Mouse (Mus musculus): ENCODE data around the gene Gm48551. TPM values are rescaled to one million over a fixed set of nuclear protein-coding genes. Genes with fewer than 3 reads are reported as not detected.
A peak's percentile ranks its signal among the peaks of the same experiment; 100 is the strongest.

Gene Gm48551
- polyA plus RNA-seq, 1 experiment from 2014 or later, result 1.9 TPM

GRCm38 (mm10) chr10:81379183-81379553 lies 5.1 kb upstream of the Gm48551 start:
- Histone ChIP-seq H3K4me1 (replicated peaks; ENCODE audit: insufficient read depth, low read length) (peaks cover 12% of the 10 kb centered on the region), H3K9me3 (replicated peaks; ENCODE audit: low read length) (no peaks in the 10 kb centered on the region), H3K27ac (0 out of 2 replicates have a peak overlapping the region, but pooled peaks have one; percentile 54), H3K9ac (ENCODE audit: low read depth, low read length) (peak overlapping the region; percentile 40; the same call in 1 of the 2 replicates), H3K4me3 (replicated peaks; ENCODE audit: low read depth, low read length) (peak overlapping the region; percentile 77), H3K4me2 (ENCODE audit: low read length) (peak overlapping the region; percentile 64), H3K27me3 (ENCODE audit: insufficient read depth, low read length) (no peaks in the 10 kb centered on the region), H3K36me3 (ENCODE audit: insufficient read depth, low read length) (peaks cover 4% of the 10 kb centered on the region; the same call in 1 of the 2 replicates)
- 55% methylated on average over 3 of the region's 3 CpGs for WGBS
- TF ChIP-seq CTCF (IDR thresholded peaks at IDR 0.05; ENCODE audit: low read depth), result no peak
- ATAC-seq (replicated peaks; ENCODE audit: low FRiP score, low read depth) (no peak), DNase-seq (ENCODE audit: low spot score) (no peak)

DNA sequence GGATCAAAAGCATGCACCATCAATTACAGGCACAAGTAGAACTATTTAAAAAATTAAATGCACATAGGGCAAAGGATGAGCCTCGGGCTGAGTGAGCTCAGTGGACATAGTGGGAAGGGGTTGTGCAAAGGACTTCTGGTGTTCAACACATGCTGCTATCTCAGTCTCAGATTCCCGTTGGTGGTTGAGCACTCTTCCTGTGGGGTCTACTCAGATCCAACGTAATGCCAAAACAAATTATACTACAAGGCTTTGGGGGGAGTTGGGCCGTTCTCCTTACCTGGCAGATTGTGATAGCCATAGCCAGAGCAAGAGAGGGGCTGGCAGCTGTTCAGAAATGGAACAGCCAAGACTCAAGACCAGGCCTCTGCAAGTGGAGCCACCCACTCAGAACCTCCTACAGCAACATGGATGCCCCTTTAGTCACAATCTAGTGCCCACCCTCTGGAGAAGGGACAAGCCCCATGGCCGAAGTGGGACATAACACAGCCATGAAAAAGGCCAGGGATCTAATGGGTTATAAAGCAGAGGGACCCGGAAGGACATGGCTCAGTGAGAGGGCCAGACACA lies 4.4 kb upstream of the Gm48551 start:
- no peak overlapping the region for H3K4me2 ChIP-seq (ENCODE audit: low read length)
- no peaks in the 10 kb centered on the region for H3K9me3 ChIP-seq (replicated peaks; ENCODE audit: low read length)
- H3K9ac ChIP-seq (ENCODE audit: low read depth, low read length), result no peak overlapping the region
- peaks cover 13% of the 10 kb centered on the region for H3K4me1 ChIP-seq (replicated peaks; ENCODE audit: insufficient read depth, low read length)
- ATAC-seq (replicated peaks; ENCODE audit: low FRiP score, low read depth) (no peak), DNase-seq (ENCODE audit: low spot score) (no peak)
- no peak for TF ChIP-seq CTCF (IDR thresholded peaks at IDR 0.05; ENCODE audit: low read depth)
- H3K4me3 ChIP-seq (replicated peaks; ENCODE audit: low read depth, low read length), result no peak overlapping the region
- H3K27ac ChIP-seq, result no peak overlapping the region
- WGBS, result 88% methylated on average over 6 of the region's 6 CpGs
- H3K27me3 ChIP-seq (ENCODE audit: insufficient read depth, low read length), result no peaks in the 10 kb centered on the region
- 0 out of 2 replicates have a peak, but pooled peaks cover 4% of the 10 kb centered on the region for H3K36me3 ChIP-seq (ENCODE audit: insufficient read depth, low read length)

DNA sequence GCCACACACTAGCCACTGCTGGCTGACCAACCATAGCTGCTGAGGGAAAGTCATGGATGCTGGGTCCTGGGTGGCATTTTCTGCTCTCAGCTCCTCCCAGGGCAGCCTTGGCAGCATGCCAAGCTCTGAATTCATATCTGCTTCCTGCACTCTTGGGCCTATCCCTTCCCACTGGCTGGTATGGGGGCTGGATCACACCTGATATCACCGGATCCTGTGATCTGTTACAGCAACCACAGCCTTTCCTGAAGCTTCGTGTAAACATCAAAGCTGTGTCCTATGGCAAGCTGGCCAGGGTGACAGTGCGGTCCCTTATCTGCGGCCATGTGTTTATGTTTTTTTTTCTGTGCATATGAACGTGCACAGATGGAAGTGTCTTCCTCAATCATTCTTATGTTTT lies 2.2 kb upstream of the Gm48551 start:
- TF ChIP-seq CTCF (IDR thresholded peaks at IDR 0.05; ENCODE audit: low read depth), result no peak
- H3K36me3 ChIP-seq (ENCODE audit: insufficient read depth, low read length), result 0 out of 2 replicates have a peak, but pooled peaks cover 9% of the 10 kb centered on the region
- no peaks in the 10 kb centered on the region for H3K27me3 ChIP-seq (ENCODE audit: insufficient read depth, low read length)
- H3K9me3 ChIP-seq (replicated peaks; ENCODE audit: low read length), result no peaks in the 10 kb centered on the region
- no peak overlapping the region for H3K4me2 ChIP-seq (ENCODE audit: low read length)
- H3K4me1 ChIP-seq (replicated peaks; ENCODE audit: insufficient read depth, low read length), result peaks cover 16% of the 10 kb centered on the region
- ATAC-seq (replicated peaks; ENCODE audit: low FRiP score, low read depth), result no peak
- 66% methylated on average over 5 of the region's 5 CpGs for WGBS
- H3K4me3 ChIP-seq (replicated peaks; ENCODE audit: low read depth, low read length), result no peak overlapping the region
- no peak for DNase-seq (ENCODE audit: low spot score)
- no peak overlapping the region for H3K9ac ChIP-seq (ENCODE audit: low read depth, low read length)
- H3K27ac ChIP-seq, result 0 out of 2 replicates have a peak overlapping the region, but pooled peaks have one; percentile 25

DNA sequence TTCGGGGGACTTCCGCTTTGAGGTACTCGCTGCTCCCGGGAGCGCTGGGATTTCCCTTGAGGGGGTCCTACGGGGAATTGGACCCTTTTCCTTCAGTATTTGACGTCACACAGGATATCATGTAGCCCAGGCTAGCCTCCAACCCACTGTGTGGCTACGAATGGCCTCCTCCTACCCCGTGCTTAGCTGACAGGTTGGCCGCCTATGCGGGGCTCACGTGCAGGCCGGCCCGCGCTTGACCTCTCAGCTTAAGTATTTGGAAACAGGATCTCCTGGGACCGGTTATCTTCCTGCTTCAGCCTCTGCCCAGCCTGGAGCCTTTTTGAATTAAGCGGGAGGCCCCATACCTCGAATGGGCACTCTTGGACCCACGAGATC lies 328 bp downstream of the Gm48551 start:
- peak overlapping the region; percentile 85 for H3K4me2 ChIP-seq (ENCODE audit: low read length)
- peaks cover 17% of the 10 kb centered on the region; the same call in 1 of the 2 replicates for H3K4me1 ChIP-seq (replicated peaks; ENCODE audit: insufficient read depth, low read length)
- H3K9ac ChIP-seq (ENCODE audit: low read depth, low read length), result peak overlapping the region; percentile 74
- H3K27me3 ChIP-seq (ENCODE audit: insufficient read depth, low read length), result no peaks in the 10 kb centered on the region
- H3K36me3 ChIP-seq (ENCODE audit: insufficient read depth, low read length), result peaks cover 20% of the 10 kb centered on the region; the same call in 1 of the 2 replicates
- DNase-seq (ENCODE audit: low spot score) (no peak), ATAC-seq (replicated peaks; ENCODE audit: low FRiP score, low read depth) (peak; percentile 18)
- no peak for TF ChIP-seq CTCF (IDR thresholded peaks at IDR 0.05; ENCODE audit: low read depth)
- no peaks in the 10 kb centered on the region for H3K9me3 ChIP-seq (replicated peaks; ENCODE audit: low read length)
- WGBS, result 0% methylated on average over 19 of the region's 19 CpGs
- H3K4me3 ChIP-seq (replicated peaks; ENCODE audit: low read depth, low read length), result peak overlapping the region; percentile 81
- peak overlapping the region; percentile 90 for H3K27ac ChIP-seq

DNA sequence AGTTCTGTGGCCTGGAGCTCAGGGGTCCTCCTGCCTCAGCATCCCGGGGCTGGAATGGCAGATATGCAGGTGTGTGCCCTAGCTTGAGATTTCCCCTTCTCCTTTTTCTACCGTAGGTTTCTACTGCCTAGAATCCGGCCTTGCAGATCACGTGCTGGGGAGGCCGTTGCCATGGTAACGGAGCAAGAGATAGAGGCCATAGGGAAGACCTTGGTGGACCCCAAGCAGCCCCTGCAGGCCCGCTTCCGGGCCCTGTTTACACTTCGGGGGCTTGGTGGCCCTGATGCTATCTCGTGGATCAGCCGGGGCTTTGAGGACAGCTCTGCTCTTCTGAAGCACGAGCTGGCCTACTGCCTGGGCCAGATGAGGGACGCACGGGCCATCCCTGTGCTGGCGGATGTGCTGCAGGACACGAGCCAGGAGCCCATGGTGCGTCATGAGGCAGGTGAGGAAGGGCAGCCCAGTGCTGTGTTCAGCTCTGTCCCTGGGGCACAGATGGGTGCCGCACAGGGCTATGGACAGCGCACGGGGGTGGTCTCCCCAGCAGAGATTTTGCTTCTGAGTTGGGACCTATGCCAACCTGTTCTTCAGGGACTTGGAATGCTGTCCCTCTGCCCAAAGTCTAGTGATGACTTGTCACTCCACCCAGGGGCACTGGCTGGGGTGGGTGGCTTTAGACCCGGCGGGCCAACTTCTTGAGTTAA lies 1.5 kb downstream of the Gm48551 start:
- DNase-seq (ENCODE audit: low spot score), result no peak
- WGBS, result 76% methylated on average over 22 of the region's 22 CpGs
- Histone ChIP-seq H3K4me2 (ENCODE audit: low read length) (peak overlapping the region; percentile 85), H3K4me1 (replicated peaks; ENCODE audit: insufficient read depth, low read length) (peaks cover 19% of the 10 kb centered on the region; the same call in 1 of the 2 replicates), H3K27me3 (ENCODE audit: insufficient read depth, low read length) (no peaks in the 10 kb centered on the region), H3K27ac (peak overlapping the region; percentile 90; the same call in 1 of the 2 replicates), H3K36me3 (ENCODE audit: insufficient read depth, low read length) (peaks cover 20% of the 10 kb centered on the region; the same call in 1 of the 2 replicates), H3K4me3 (replicated peaks; ENCODE audit: low read depth, low read length) (no peak overlapping the region), H3K9me3 (replicated peaks; ENCODE audit: low read length) (no peaks in the 10 kb centered on the region), H3K9ac (ENCODE audit: low read depth, low read length) (peak overlapping the region; percentile 74; the same call in 1 of the 2 replicates)
- ATAC-seq (replicated peaks; ENCODE audit: low FRiP score, low read depth), result no peak
- no peak for TF ChIP-seq CTCF (IDR thresholded peaks at IDR 0.05; ENCODE audit: low read depth)

- no peak for TF ChIP-seq CTCF (IDR thresholded peaks at IDR 0.05; ENCODE audit: low read depth)
- no peak overlapping the region for H3K4me3 ChIP-seq (replicated peaks; ENCODE audit: low read depth, low read length)
- ATAC-seq (replicated peaks; ENCODE audit: low FRiP score, low read depth) (no peak), DNase-seq (ENCODE audit: low spot score) (no peak)
- H3K27ac ChIP-seq, result no peak overlapping the region
- no peaks in the 10 kb centered on the region for H3K9me3 ChIP-seq (replicated peaks; ENCODE audit: low read length)
- no peak overlapping the region for H3K4me2 ChIP-seq (ENCODE audit: low read length)
- peaks cover 20% of the 10 kb centered on the region; the same call in 1 of the 2 replicates for H3K36me3 ChIP-seq (ENCODE audit: insufficient read depth, low read length)
- 96% methylated on average over 20 of the region's 20 CpGs for WGBS
- H3K4me1 ChIP-seq (replicated peaks; ENCODE audit: insufficient read depth, low read length), result peaks cover 19% of the 10 kb centered on the region; the same call in 1 of the 2 replicates
- H3K9ac ChIP-seq (ENCODE audit: low read depth, low read length), result no peak overlapping the region
- H3K27me3 ChIP-seq (ENCODE audit: insufficient read depth, low read length), result no peaks in the 10 kb centered on the region
Observed at GRCm38 (mm10) chr10:81387716-81388115, 3.5 kb downstream of the Gm48551 start.

All from kidney, postnatal 0 days (tissue).